Mouse (Mus musculus) ES-Bruce4 (cell line): ENCODE measurements around the gene Erbin. TPM values are rescaled to one million over a fixed set of nuclear protein-coding genes. Genes with fewer than 3 reads are reported as not detected.

ENCODE experiments used
- H3K27ac ChIP-seq: 2 replicates; pipeline ENCODE4 v1.5.1; 2012; ENCODE audit warnings: low read length, inconsistent platforms; ENCODE audit not compliant: insufficient read depth
- H3K27me3 ChIP-seq: 2 replicates; pipeline ENCODE4 v1.6.1; 2012; ENCODE audit warnings: mild to moderate bottlenecking, low read length, inconsistent platforms; ENCODE audit not compliant: control insufficient read depth, poor library complexity, insufficient read depth, severe bottlenecking
- H3K36me3 ChIP-seq: 2 replicates; pipeline ENCODE4 v1.6.1; 2012; ENCODE audit warnings: inconsistent platforms, mild to moderate bottlenecking, low read length, moderate library complexity; ENCODE audit not compliant: control insufficient read depth, poor library complexity, insufficient read depth, severe bottlenecking
- H3K4me1 ChIP-seq: one replicate; pipeline ENCODE4 v1.8.1; 2011; ENCODE audit warnings: low read length; ENCODE audit not compliant: control insufficient read depth, insufficient read depth
- H3K4me3 ChIP-seq: 2 replicates; pipeline ENCODE4 v1.5.1; 2011; ENCODE audit warnings: low read depth, mild to moderate bottlenecking, low read length
- H3K9ac ChIP-seq: 2 replicates; pipeline ENCODE4 v1.6.1; 2012; ENCODE audit warnings: low read depth, mild to moderate bottlenecking, inconsistent platforms; ENCODE audit not compliant: poor library complexity, severe bottlenecking
- H3K9me3 ChIP-seq: replicated peaks from 2 replicates; pipeline ENCODE4 v1.6.1; 2012; ENCODE audit warnings: mild to moderate bottlenecking, low read length, inconsistent platforms; ENCODE audit not compliant: control insufficient read depth, poor library complexity, insufficient read depth, severe bottlenecking
- CTCF ChIP-seq: IDR thresholded peaks from one replicate; pipeline ENCODE4 v1.8.1; 2011; ENCODE audit warnings: low read depth, low read length
- EP300 ChIP-seq: IDR thresholded peaks from 2 replicates; pipeline ENCODE4 v1.6.1; 2011; ENCODE audit warnings: low read depth, low read length; ENCODE audit not compliant: insufficient read depth
- POLR2A ChIP-seq: IDR thresholded peaks from one replicate; pipeline ENCODE4 v1.8.1; 2011; ENCODE audit warnings: low read length; ENCODE audit not compliant: insufficient read depth
- polyA plus RNA-seq: library from polyadenylated mRNA; stranded (reverse); fragments of >200 nt; gene quantifications from 2 replicates; pipeline ENCODE4 v1.2.4, GENCODE M21; 2011; ENCODE audit warnings: low read depth; ENCODE audit not compliant: missing spikeins, insufficient read depth, insufficient read length

Erbin gene
- polyA plus RNA-seq, 1 experiment: 28.1 TPM

DNA sequence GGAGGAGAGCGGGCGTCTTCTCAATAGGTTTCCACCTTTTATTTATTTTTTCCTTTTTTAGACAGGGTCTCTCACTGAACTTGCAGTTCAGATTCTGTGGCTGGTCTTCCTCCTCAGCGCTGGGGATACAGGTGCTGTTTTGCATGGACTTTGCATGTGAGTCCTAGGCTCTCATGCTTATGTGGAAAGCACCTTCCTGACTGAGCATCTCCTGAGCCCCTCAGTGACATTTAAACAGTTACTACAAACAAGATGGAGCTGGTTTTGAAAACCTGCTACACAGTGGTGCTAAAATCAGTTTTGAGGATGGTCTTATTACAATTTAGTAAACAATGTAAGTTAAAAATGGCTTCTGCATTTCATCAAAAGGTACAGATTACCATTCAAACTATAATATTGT is 102.4 kb downstream of the Erbin start:
- H3K36me3 ChIP-seq: no peaks in the 10 kb centered on the region
- H3K27me3 ChIP-seq: no peaks in the 10 kb centered on the region
- no peaks in the 10 kb centered on the region for H3K9me3 ChIP-seq
- no peak overlapping the region for H3K4me3 ChIP-seq
- H3K27ac ChIP-seq: no peak overlapping the region
- H3K9ac ChIP-seq: no peak overlapping the region
- H3K4me1 ChIP-seq: no peaks in the 10 kb centered on the region
- TF ChIP-seq POLR2A (no peak), EP300 (no peak)

- no peak for TF ChIP-seq CTCF
- no peak for TF ChIP-seq EP300
- TF ChIP-seq POLR2A: no peak
- Histone ChIP-seq H3K27ac (no peak overlapping the region), H3K4me3 (no peak overlapping the region), H3K4me1 (no peaks in the 10 kb centered on the region), H3K36me3 (no peaks in the 10 kb centered on the region), H3K9ac (no peak overlapping the region), H3K27me3 (no peaks in the 10 kb centered on the region), H3K9me3 (no peaks in the 10 kb centered on the region)
These were observed 112.8 kb downstream of the Erbin start for GRCm38 (mm10) chr13:103807464-103807863.

GRCm38 (mm10) chr13:103806210-103806851 is 114.0 kb downstream of the Erbin start:
- Histone ChIP-seq H3K27me3 (no peaks in the 10 kb centered on the region), H3K27ac (no peak overlapping the region)

GRCm38 (mm10) chr13:103803721-103804120 is 116.6 kb downstream of the Erbin start:
- Histone ChIP-seq H3K4me1 (no peaks in the 10 kb centered on the region), H3K27me3 (no peaks in the 10 kb centered on the region), H3K36me3 (no peaks in the 10 kb centered on the region), H3K4me3 (no peak overlapping the region), H3K27ac (no peak overlapping the region), H3K9me3 (no peaks in the 10 kb centered on the region), H3K9ac (no peak overlapping the region)
- TF ChIP-seq EP300 (no peak), CTCF (no peak), POLR2A (no peak)

More at GRCm38 (mm10) chr13:103806210-103806851, 114.0 kb downstream of the Erbin start:
- TF ChIP-seq EP300 (no peak), POLR2A (no peak), CTCF (no peak)
- Histone ChIP-seq H3K9me3 (no peaks in the 10 kb centered on the region), H3K36me3 (no peaks in the 10 kb centered on the region), H3K4me1 (no peaks in the 10 kb centered on the region), H3K9ac (no peak overlapping the region), H3K4me3 (no peak overlapping the region)

GRCm38 (mm10) chr13:103801021-103801420 is 119.3 kb downstream of the Erbin start:
- Histone ChIP-seq H3K27ac (no peak overlapping the region), H3K9me3 (no peaks in the 10 kb centered on the region), H3K9ac (no peak overlapping the region), H3K27me3 (no peaks in the 10 kb centered on the region), H3K36me3 (no peaks in the 10 kb centered on the region), H3K4me3 (no peak overlapping the region), H3K4me1 (no peaks in the 10 kb centered on the region)
- TF ChIP-seq POLR2A (no peak), CTCF (no peak), EP300 (no peak)

GRCm38 (mm10) chr13:103794688-103795543 is 125.4 kb downstream of the Erbin start:
- Histone ChIP-seq H3K9ac (no peak overlapping the region), H3K27ac (no peak overlapping the region), H3K36me3 (no peaks in the 10 kb centered on the region)

More at GRCm38 (mm10) chr13:103794688-103795543, 125.4 kb downstream of the Erbin start:
- H3K27me3 ChIP-seq: no peaks in the 10 kb centered on the region
- no peaks in the 10 kb centered on the region for H3K9me3 ChIP-seq
- no peaks in the 10 kb centered on the region for H3K4me1 ChIP-seq
- no peak for TF ChIP-seq EP300
- TF ChIP-seq CTCF: no peak
- TF ChIP-seq POLR2A: no peak
- H3K4me3 ChIP-seq: no peak overlapping the region
